Mouse (Mus musculus) embryonic stem cell, embryonic (primary cell): Measurements from ENCODE around the gene Drc7.

ENCODE experiments used
- CTCF ChIA-PET, 4 experiments: fragments of 300-600 bp in 2 of 4; fragments of 350-600 bp in 2 of 4; sonication (Branson Sonifier 250); formaldehyde crosslinking; loops; one replicate each; lab custom pipeline; 2022; ENCODE audit warnings: inconsistent platforms in 2 of 4; lab: Charles Lee
- POLR2A ChIA-PET, 4 experiments: fragments of 300-600 bp in 2 of 4; fragments of 350-600 bp in 2 of 4; sonication (Branson Sonifier 250); formaldehyde crosslinking; loops; one replicate each; lab custom pipeline; 2022; ENCODE audit warnings: antibody characterized with exemption in 4 of 4, inconsistent platforms in 1 of 4; lab: Charles Lee

The Drc7 gene

GRCm38 (mm10) chr8:95047884-95048680 lies 6.8 kb upstream of the Drc7 start:
- POLR2A ChIA-PET, result no interaction called here
- CTCF ChIA-PET, result interaction anchor here in 2 of 4 experiments (0.6 to 1.0 kb wide), 3 partner anchors 20 to 93 kb away, joined by 3 read pairs; no protein-coding TSS in a partner anchor

- POLR2A ChIA-PET, result no interaction called here
- CTCF ChIA-PET, result no interaction called here
These were observed 5.3 kb upstream of the Drc7 start for GRCm38 (mm10) chr8:95049636-95050035.

GRCm38 (mm10) chr8:95054438-95054837 lies 465 bp upstream of the Drc7 start:
- CTCF ChIA-PET, result interaction anchor here in 1 of 4 experiments (0.5 to 1.0 kb wide), 2 partner anchors 13 to 73 kb away, joined by 4 to 6 read pairs; no protein-coding TSS in a partner anchor
- POLR2A ChIA-PET, result interaction anchor here in 3 of 4 experiments (0.6 to 1.7 kb wide), 6 partner anchors 10 to 108 kb away, joined by 3 to 4 read pairs (median 3); no protein-coding TSS in a partner anchor

GRCm38 (mm10) chr8:95056414-95056813 lies 1.5 kb downstream of the Drc7 start:
- CTCF ChIA-PET, result interaction anchor here in 2 of 4 experiments (0.6 to 3.1 kb wide), 4 partner anchors 11 to 283 kb away, joined by 5 to 13 read pairs (median 8); no protein-coding TSS in a partner anchor
- POLR2A ChIA-PET, result interaction anchor here in 2 of 4 experiments (0.6 to 2.5 kb wide), 3 partner anchors 9 to 510 kb away, joined by 3 to 8 read pairs (median 3); partner anchors contain the start of gene Katnb1 (in 1 of the 2)

GRCm38 (mm10) chr8:95058661-95059060 lies 3.8 kb downstream of the Drc7 start:
- POLR2A ChIA-PET, result interaction anchor here in 1 of 4 experiments (0.5 kb wide), 1 partner anchor 23 kb away, joined by 5 read pairs; no protein-coding TSS in a partner anchor
- CTCF ChIA-PET, result interaction anchor here in 2 of 4 experiments (1.3 to 3.1 kb wide), 2 partner anchors 9 kb away, joined by 7 to 13 read pairs; no protein-coding TSS in a partner anchor

- POLR2A ChIA-PET, result interaction anchor here in 1 of 4 experiments (1.0 kb wide), 1 partner anchor 140 kb away, joined by 3 read pairs; no protein-coding TSS in a partner anchor
- CTCF ChIA-PET, result interaction anchor here in 1 of 4 experiments (1.0 kb wide), 1 partner anchor 105 kb away, joined by 3 read pairs; no protein-coding TSS in a partner anchor
These were observed 5.1 kb downstream of the Drc7 start for GRCm38 (mm10) chr8:95059812-95060533.

GRCm38 (mm10) chr8:95064531-95064930 lies 9.6 kb downstream of the Drc7 start:
- POLR2A ChIA-PET, result interaction anchor here in 3 of 4 experiments (0.5 to 1.6 kb wide), 6 partner anchors 11 to 715 kb away, joined by 3 to 4 read pairs (median 3); partner anchors contain the start of gene Katnb1 (in 1 of the 3)
- CTCF ChIA-PET, result interaction anchor here in 3 of 4 experiments (0.7 to 1.3 kb wide), 4 partner anchors 11 to 490 kb away, joined by 3 to 6 read pairs (median 3); no protein-coding TSS in a partner anchor

GRCm38 (mm10) chr8:95067582-95067981 lies 12.7 kb downstream of the Drc7 start:
- POLR2A ChIA-PET, result interaction anchor here in 3 of 4 experiments (0.6 to 2.0 kb wide), 13 partner anchors 10 to 648 kb away, joined by 3 to 18 read pairs (median 5); partner anchors contain the start of genes Katnb1 (in 3 of the 3), Setd6 (in 1 of the 3) and Usb1 (in 1 of the 3)
- CTCF ChIA-PET, result interaction anchor here (0.5 to 2.3 kb wide), 54 partner anchors 8 to 629 kb away, joined by 3 to 27 read pairs (median 4); partner anchors contain the start of genes Katnb1 (in 3 of the 4), Kifc3 (in 3 of the 4), Drc7 (in 1 of the 4) and Usb1 (in 1 of the 4)

- POLR2A ChIA-PET, result interaction anchor here in 2 of 4 experiments (0.6 to 1.1 kb wide), 3 partner anchors 11 to 244 kb away, joined by 3 read pairs; no protein-coding TSS in a partner anchor
- CTCF ChIA-PET, result interaction anchor here in 3 of 4 experiments (0.5 to 3.1 kb wide), 6 partner anchors 8 to 118 kb away, joined by 3 to 9 read pairs (median 4); no protein-coding TSS in a partner anchor
These were observed 20.6 kb downstream of the Drc7 start for GRCm38 (mm10) chr8:95075504-95075903.

GRCm38 (mm10) chr8:95076151-95076550 lies 21.2 kb downstream of the Drc7 start:
- POLR2A ChIA-PET, result no interaction called here
- CTCF ChIA-PET, result interaction anchor here in 3 of 4 experiments (0.6 to 3.1 kb wide), 5 partner anchors 8 to 554 kb away, joined by 3 to 9 read pairs (median 3); no protein-coding TSS in a partner anchor

- CTCF ChIA-PET, result interaction anchor here (0.7 to 3.1 kb wide), 5 partner anchors 10 to 225 kb away, joined by 3 to 9 read pairs (median 3); no protein-coding TSS in a partner anchor
- POLR2A ChIA-PET, result interaction anchor here in 2 of 4 experiments (0.6 to 1.7 kb wide), 2 partner anchors 10 to 522 kb away, joined by 3 to 6 read pairs; no protein-coding TSS in a partner anchor
These were observed 23.2 kb downstream of the Drc7 start for GRCm38 (mm10) chr8:95078055-95078454.

GRCm38 (mm10) chr8:95079305-95079704 lies 24.4 kb downstream of the Drc7 start:
- ChIA-PET CTCF (no interaction called here), POLR2A (no interaction called here)

GRCm38 (mm10) chr8:95080381-95081341 lies 25.8 kb downstream of the Drc7 start, which contains the start of gene Katnb1:
TSS of gene Katnb1 (plus strand) at chr8:95081186.
- CTCF ChIA-PET, result interaction anchor here in 3 of 4 experiments (0.6 to 2.2 kb wide), 19 partner anchors 12 to 155 kb away, joined by 3 to 21 read pairs (median 3); no protein-coding TSS in a partner anchor
- POLR2A ChIA-PET, result interaction anchor here in 3 of 4 experiments (0.5 to 2.1 kb wide), 30 partner anchors 9 to 890 kb away, joined by 3 to 18 read pairs (median 4); partner anchors contain the start of genes Nup93 (in 1 of the 3), Usb1 (in 1 of the 3) and Zfp319 (in 1 of the 3)

GRCm38 (mm10) chr8:95081650-95082049 lies 26.7 kb downstream of the Drc7 start:
- POLR2A ChIA-PET, result interaction anchor here (0.6 to 2.1 kb wide), 24 partner anchors 8 to 908 kb away, joined by 3 to 18 read pairs (median 4); partner anchors contain the start of genes Nup93 (in 1 of the 4), Usb1 (in 1 of the 4) and Zfp319 (in 1 of the 4)
- CTCF ChIA-PET, result interaction anchor here (0.5 to 2.2 kb wide), 13 partner anchors 13 to 717 kb away, joined by 3 to 21 read pairs (median 4); no protein-coding TSS in a partner anchor

- ChIA-PET CTCF (interaction anchor here in 3 of 4 experiments (0.7 to 1.0 kb wide), 5 partner anchors 9 to 135 kb away, joined by 3 to 5 read pairs (median 3); no protein-coding TSS in a partner anchor), POLR2A (interaction anchor here in 3 of 4 experiments (0.6 to 1.7 kb wide), 11 partner anchors 8 to 534 kb away, joined by 3 to 6 read pairs (median 3); no protein-coding TSS in a partner anchor)
These were observed 29.4 kb downstream of the Drc7 start for GRCm38 (mm10) chr8:95084261-95084660.
